Mouse (Mus musculus) frontal cortex, adult 2 months (tissue): Measurements from ENCODE around the gene Plekha5. TPM values are rescaled to one million over a fixed set of nuclear protein-coding genes. Genes with fewer than 3 reads are reported as not detected.
A peak's percentile ranks its signal among the peaks of the same experiment; 100 is the strongest.
"Not testable (repeated sequence)": the region's sequence is repeated elsewhere in the genome, so short reads cannot be mapped to it uniquely, and the experiment has no call there.

Experiments used
- DNase-seq, 2 experiments: peaks; one replicate each; pipeline ENCODE4 v3.0.0; 2022; ENCODE audit warnings: low spot score in 1 of 2; ENCODE audit errors: extremely low spot score in 1 of 2
- polyA plus RNA-seq: library from polyadenylated mRNA; depleted of rRNA; stranded (reverse); fragments of >200 nt; gene quantifications from 2 replicates; pipeline ENCODE4 v1.2.3, GENCODE M21; 2012

Plekha5 gene
- polyA plus RNA-seq, 1 experiment = 156 TPM

DNA sequence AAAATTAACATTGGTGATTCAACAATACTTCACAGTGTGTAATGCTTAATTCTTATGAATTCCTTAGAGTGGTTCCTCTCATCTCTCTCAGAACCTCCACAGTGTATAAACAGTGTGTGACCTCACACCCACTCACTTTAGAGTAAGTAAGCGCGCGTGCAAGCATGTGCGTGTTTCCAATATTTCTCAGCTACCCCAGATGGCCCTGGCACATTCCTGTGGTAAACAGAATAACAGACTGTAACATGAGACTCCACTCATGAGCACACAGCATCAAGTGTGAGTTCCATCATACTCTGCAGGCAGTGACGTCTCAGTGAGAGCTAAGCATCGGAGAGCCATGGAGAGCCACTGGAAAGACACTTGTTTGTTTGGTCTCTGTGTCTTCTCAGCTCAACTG lies 63.6 kb downstream of the Plekha5 start:
- DNase-seq = no peak

- no peak for DNase-seq
These were observed 64.8 kb downstream of the Plekha5 start for GRCm38 (mm10) chr6:140488673-140489072.

DNA sequence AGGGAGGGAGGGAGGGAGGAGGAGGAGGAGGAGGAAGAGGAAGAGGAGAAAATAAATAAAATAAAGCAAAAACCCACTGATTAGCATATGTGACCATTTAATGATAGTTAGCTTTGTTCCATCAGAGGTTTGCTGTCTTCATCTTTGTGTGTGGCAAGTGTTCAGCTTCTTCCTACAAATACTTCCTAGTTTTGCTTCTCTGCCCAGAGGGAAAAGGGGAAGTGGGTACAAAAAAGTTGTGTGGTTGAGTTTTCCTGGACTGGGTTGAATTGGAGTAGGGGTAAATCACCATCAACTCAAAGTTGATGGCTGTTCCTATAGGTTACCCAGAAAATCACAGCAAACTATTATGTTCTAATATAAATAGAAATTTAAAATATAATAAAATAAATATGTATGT lies 65.7 kb downstream of the Plekha5 start:
- DNase-seq = no peak

GRCm38 (mm10) chr6:140490220-140490619 lies 66.4 kb downstream of the Plekha5 start:
- peak in 1 of 2 experiments; percentile 39 for DNase-seq

GRCm38 (mm10) chr6:140490921-140491537 lies 67.2 kb downstream of the Plekha5 start:
- peak in 1 of 2 experiments; percentile 58 for DNase-seq

GRCm38 (mm10) chr6:140492043-140492442 lies 68.2 kb downstream of the Plekha5 start:
- DNase-seq = peak; percentile 79 to 80

DNA sequence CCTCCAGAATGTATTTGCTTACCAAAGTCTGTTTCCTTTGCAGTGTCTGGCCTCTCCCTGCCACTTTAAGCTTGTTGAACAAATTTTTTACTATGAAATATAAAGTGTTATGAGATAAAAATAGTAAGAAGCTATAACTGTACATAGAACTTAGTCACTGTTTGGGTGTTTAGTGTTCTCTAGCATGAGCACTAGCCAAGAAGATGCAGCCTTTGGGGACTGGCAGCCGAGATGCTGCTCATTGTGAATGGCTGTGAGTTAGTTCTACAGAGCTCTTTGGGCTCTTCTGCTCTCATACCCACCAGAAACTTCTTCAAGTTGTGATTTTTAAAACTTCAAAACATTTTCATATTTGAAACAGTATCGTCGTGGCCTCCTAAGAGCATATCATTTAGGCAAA lies 74.2 kb downstream of the Plekha5 start:
- DNase-seq = peak in 1 of 2 experiments; percentile 39

- DNase-seq = no peak
These were observed 75.1 kb downstream of the Plekha5 start for GRCm38 (mm10) chr6:140498958-140499357.

DNA sequence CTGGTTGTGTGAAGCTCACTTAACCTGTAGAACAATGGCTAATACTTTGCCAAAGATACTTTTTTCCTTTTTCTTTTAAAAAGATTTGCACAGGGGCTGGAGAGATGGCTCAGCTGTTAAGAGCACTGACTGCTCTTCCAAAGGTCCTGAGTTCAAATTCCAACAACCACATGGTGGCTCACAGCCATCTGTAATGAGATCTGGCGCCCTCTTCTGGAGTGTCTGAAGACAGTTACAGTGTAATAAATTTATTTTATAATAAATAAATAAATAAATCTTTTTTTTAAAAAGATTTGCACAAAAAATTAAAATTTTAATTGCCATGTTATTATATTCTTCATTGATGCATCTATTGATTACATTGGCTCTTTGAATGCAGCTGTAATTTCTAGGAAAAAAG lies 77.0 kb downstream of the Plekha5 start:
- DNase-seq = not testable (repeated sequence)

- no peak for DNase-seq
These were observed 78.0 kb downstream of the Plekha5 start for GRCm38 (mm10) chr6:140501841-140502240.

- peak in 1 of 2 experiments; percentile 33 for DNase-seq
These were observed 80.9 kb downstream of the Plekha5 start for GRCm38 (mm10) chr6:140504796-140505195.

DNA sequence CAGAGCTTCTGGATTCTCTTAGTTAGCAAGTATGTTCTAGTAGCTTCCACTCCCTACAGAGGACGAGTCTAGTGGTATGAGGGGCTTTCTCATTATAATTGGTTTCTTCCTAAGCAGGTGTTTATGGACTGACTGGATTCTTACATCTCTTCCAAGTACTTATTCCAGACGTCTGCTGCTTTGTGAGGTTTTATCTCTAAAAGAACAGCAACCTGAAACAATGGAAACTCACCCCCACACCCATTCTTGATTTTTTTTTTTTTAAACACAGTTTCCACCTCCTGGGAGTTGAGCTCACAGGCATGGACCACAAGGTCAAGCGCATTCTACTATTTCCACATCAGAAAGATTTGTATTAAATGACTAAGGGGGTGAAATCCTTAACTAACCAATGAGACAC lies 83.8 kb downstream of the Plekha5 start:
- DNase-seq = no peak

DNA sequence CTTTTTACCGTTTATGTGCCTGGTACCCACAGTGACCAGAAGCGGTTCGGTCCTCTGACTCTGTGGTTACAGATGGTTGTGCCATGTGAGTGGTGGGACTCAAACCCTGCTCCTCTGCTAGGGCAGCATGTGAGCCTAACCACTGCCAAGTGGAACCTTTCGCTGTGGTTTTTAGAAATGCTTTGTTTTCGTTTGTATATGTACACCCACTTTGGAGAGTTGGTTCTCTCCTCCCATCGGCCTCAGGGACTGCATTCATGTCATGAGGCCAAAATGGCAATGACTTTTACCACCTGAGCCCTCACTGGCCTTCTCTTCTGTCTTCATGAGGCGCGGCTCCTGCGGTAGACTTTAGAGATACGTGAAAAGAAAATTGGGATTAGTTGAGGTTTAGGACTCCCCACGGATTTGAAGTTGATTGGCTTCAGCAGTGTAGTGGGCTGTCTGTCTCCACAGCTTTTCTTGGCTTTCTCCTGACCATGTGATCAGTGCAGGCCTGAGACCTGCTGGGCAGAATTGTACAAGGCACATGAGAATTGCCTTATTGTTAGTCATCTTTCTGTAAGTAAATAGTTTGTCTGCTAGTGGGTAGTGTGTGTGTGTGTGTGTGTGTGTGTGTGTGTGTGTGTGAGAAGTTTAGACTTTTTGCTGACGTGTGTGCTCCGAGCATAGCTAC lies 84.8 kb downstream of the Plekha5 start:
- no peak for DNase-seq

DNA sequence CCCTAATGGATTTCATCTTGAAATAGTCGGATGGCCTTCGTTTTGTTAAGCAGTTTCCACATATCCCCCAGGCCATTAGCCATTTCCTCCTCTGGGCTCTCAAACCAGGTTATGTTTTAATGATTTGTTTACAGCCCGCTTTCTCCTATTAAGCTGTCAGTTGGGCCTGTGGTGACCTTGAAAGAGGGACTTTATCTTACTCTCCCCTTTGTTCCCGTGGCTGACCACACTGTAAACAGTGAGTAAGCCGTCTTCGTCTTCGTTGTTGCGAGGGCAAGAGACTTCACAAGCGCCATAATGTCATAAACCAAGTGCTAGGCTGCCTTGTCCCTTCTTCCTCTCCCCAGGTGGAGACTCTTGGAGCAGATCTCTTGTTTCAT lies 85.3 kb downstream of the Plekha5 start:
- DNase-seq = no peak

DNA sequence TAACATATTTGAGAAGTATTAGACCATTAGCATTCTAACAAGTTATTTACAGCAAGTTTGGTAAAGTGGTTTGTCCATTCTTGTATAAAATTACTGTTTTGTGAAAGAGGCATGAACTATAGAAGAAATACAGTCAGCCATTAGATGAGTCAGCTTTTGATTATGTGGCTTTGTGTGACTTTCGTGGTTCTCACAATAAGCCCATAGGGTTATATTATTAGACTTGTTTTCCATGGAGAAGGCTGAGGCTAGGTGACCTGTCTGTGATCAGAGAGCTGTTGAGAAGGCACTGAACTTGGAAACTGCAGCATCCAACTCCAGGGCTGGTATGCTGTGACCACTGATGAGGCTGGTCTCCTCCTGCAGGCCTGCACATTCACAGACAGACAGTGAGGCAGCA lies 88.2 kb downstream of the Plekha5 start:
- no peak for DNase-seq

DNA sequence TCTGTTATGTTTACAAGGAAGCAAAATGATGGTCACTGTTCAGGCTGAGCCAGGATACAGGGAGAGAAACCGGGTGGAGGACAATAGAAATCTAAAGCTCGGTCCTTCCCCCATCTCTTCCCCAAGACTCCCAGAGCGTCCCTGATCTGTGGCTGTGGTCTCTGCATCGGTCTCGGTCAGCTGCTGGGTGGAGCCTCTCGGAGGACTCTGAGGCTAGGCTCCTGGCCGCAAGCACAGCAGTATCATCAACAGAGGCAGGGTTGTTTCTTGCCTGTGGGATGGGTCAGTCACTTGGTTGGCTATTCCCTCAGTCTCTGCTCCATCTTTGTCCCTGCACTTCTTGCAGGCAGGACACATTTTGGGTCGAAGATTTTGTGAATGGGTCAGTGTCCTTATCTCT lies 88.6 kb downstream of the Plekha5 start:
- no peak for DNase-seq

- peak in 1 of 2 experiments; percentile 53 for DNase-seq
These were observed 90.6 kb downstream of the Plekha5 start for GRCm38 (mm10) chr6:140514205-140515110.

- no peak for DNase-seq
These were observed 91.7 kb downstream of the Plekha5 start for GRCm38 (mm10) chr6:140515550-140515949.

- DNase-seq = no peak
These were observed 92.3 kb downstream of the Plekha5 start for GRCm38 (mm10) chr6:140516202-140516601.

GRCm38 (mm10) chr6:140517188-140517587 lies 93.3 kb downstream of the Plekha5 start:
- peak in 1 of 2 experiments; percentile 38 for DNase-seq

DNA sequence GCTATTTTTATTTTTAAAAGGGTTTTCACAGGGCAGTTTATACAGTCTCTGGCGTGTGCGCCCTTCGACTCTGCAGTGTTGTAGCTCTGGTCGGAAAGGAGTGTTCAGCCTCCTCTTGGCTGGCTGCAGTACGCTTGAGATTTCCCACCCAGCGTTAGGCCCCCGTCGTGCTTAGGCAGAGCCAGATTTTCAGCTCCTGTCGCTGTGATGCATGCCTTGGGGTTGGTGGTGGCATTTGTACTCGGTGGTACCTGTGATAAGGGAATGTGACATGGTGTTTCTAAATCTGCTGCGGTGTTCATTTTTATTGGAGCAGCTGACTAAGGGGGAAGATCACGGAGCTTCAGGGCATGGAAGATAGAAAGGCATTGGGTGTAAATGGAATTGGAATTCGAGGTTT lies 95.2 kb downstream of the Plekha5 start:
- peak in 1 of 2 experiments; percentile 45 for DNase-seq
